Mouse (Mus musculus) kidney, adult 9 months (tissue): ENCODE measurements around the gene Olfr51.
"Not testable (repeated sequence)": the region's sequence is repeated elsewhere in the genome, so short reads cannot be mapped to it uniquely, and the experiment has no call there.

Experiments
- DNase-seq: peaks from one replicate; pipeline ENCODE4 v3.0.0; 2022

Olfr51 gene

GRCm38 (mm10) chr11:51003296-51003695 lies at the start of gene Olfr51:
Gene Olfr51 (plus strand): TSS chr11:51003596.
- no peak for DNase-seq

- no peak for DNase-seq
These were observed 49.7 kb upstream of the Olfr51 start, which contains the start of gene Prop1 for GRCm38 (mm10) chr11:50953665-50954064. Gene Prop1 (minus strand): TSS chr11:50953765.

GRCm38 (mm10) chr11:50964886-50965285 lies 38.5 kb upstream of the Olfr51 start:
- peak; percentile 69 for DNase-seq

- no peak for DNase-seq
These were observed 37.2 kb upstream of the Olfr51 start, which contains the start of gene Olfr1378 for GRCm38 (mm10) chr11:50966230-50966629. Gene Olfr1378 (plus strand): TSS chr11:50966530.

GRCm38 (mm10) chr11:50977216-50977615 lies 26.2 kb upstream of the Olfr51 start:
- DNase-seq: no peak

- DNase-seq: no peak
These were observed 21.7 kb upstream of the Olfr51 start, which contains the start of gene Olfr1377 for GRCm38 (mm10) chr11:50981667-50982066. Gene Olfr1377 (plus strand): TSS chr11:50981967.

GRCm38 (mm10) chr11:51011821-51012220 lies 8.4 kb downstream of the Olfr51 start:
- DNase-seq: peak; percentile 38

GRCm38 (mm10) chr11:51013936-51014335 lies 10.5 kb downstream of the Olfr51 start, which contains the start of gene Olfr54:
Gene Olfr54 (plus strand): TSS chr11:51014236.
- no peak for DNase-seq

- DNase-seq: no peak
These were observed 12.9 kb downstream of the Olfr51 start for GRCm38 (mm10) chr11:51016341-51016740.

- DNase-seq: peak; percentile 28
These were observed 23.4 kb downstream of the Olfr51 start for GRCm38 (mm10) chr11:51026811-51027210.

GRCm38 (mm10) chr11:51029381-51029780 lies 26.0 kb downstream of the Olfr51 start:
- DNase-seq: peak; percentile 58

- DNase-seq: peak; percentile 30
These were observed 26.8 kb downstream of the Olfr51 start for GRCm38 (mm10) chr11:51030225-51030624.

GRCm38 (mm10) chr11:51032851-51033250 lies 29.5 kb downstream of the Olfr51 start:
- peak; percentile 37 for DNase-seq

- DNase-seq: not testable (repeated sequence)
These were observed 30.7 kb downstream of the Olfr51 start for GRCm38 (mm10) chr11:51034141-51034540.

- DNase-seq: peak; percentile 48
These were observed 32.6 kb downstream of the Olfr51 start for GRCm38 (mm10) chr11:51035951-51036350.

GRCm38 (mm10) chr11:51044776-51045175 lies 41.4 kb downstream of the Olfr51 start:
- DNase-seq: not testable (repeated sequence)

GRCm38 (mm10) chr11:51047809-51048208 lies 44.4 kb downstream of the Olfr51 start, which contains the start of gene Olfr1375:
Gene Olfr1375 (plus strand): TSS chr11:51048109.
- peak; percentile 19 for DNase-seq

GRCm38 (mm10) chr11:51051678-51052077 lies 48.3 kb downstream of the Olfr51 start:
- no peak for DNase-seq

GRCm38 (mm10) chr11:51053230-51053629 lies 49.8 kb downstream of the Olfr51 start:
- peak; percentile 10 for DNase-seq

- DNase-seq: peak; percentile 81
These were observed 55.8 kb downstream of the Olfr51 start, which contains the start of gene Zfp354a for GRCm38 (mm10) chr11:51059151-51059571. Gene Zfp354a (plus strand): TSS chr11:51059257.
